Mouse (Mus musculus): Measurements from ENCODE around the gene Wars. TPM values are rescaled to one million over a fixed set of nuclear protein-coding genes. Genes with fewer than 3 reads are reported as not detected.

The Wars gene
- polyA plus RNA-seq, 1 experiment from 2014 or later = 63.0 TPM

- WGBS = 85% methylated on average over 3 of the region's 3 CpGs
- peaks cover 19% of the 10 kb centered on the region for H3K36me3 ChIP-seq (ENCODE audit: control insufficient read depth, insufficient read depth)
Measured at GRCm38 (mm10) chr12:108881192-108881591, 12.8 kb downstream of the Wars start.

GRCm38 (mm10) chr12:108880606-108881005 lies 13.4 kb downstream of the Wars start:
- Histone ChIP-seq H3K4me2 (ENCODE audit: low read depth, low read length) (no peak overlapping the region), H3K27ac (ENCODE audit: low read length) (no peak overlapping the region), H3K9ac (ENCODE audit: low read length) (no peak overlapping the region), H3K9me3 (replicated peaks; ENCODE audit: control insufficient read depth, low read length) (no peaks in the 10 kb centered on the region), H3K4me3 (ENCODE audit: low read length) (no peak overlapping the region), H3K36me3 (ENCODE audit: control insufficient read depth, insufficient read depth) (peaks cover 16% of the 10 kb centered on the region), H3K4me1 (ENCODE audit: control insufficient read depth, insufficient read depth, low read length) (no peaks in the 10 kb centered on the region), H3K27me3 (ENCODE audit: control insufficient read depth, insufficient read depth, low read length) (no peaks in the 10 kb centered on the region)
- ATAC-seq (replicated peaks; ENCODE audit: extremely low read depth, insufficient read depth, low FRiP score) = no peak
- 92% methylated on average over 5 of the region's 5 CpGs for WGBS

More at GRCm38 (mm10) chr12:108881192-108881591, 12.8 kb downstream of the Wars start:
- Histone ChIP-seq H3K9me3 (replicated peaks; ENCODE audit: control insufficient read depth, low read length) (no peaks in the 10 kb centered on the region), H3K9ac (ENCODE audit: low read length) (no peak overlapping the region), H3K4me1 (ENCODE audit: control insufficient read depth, insufficient read depth, low read length) (no peaks in the 10 kb centered on the region), H3K4me2 (ENCODE audit: low read depth, low read length) (no peak overlapping the region), H3K27me3 (ENCODE audit: control insufficient read depth, insufficient read depth, low read length) (no peaks in the 10 kb centered on the region), H3K4me3 (ENCODE audit: low read length) (no peak overlapping the region), H3K27ac (ENCODE audit: low read length) (no peak overlapping the region)
- ATAC-seq (replicated peaks; ENCODE audit: extremely low read depth, insufficient read depth, low FRiP score) = no peak

- no peaks in the 10 kb centered on the region for H3K4me1 ChIP-seq (ENCODE audit: control insufficient read depth, insufficient read depth, low read length)
- 72% methylated on average over 4 of the region's 4 CpGs for WGBS
- no peaks in the 10 kb centered on the region for H3K9me3 ChIP-seq (replicated peaks; ENCODE audit: control insufficient read depth, low read length)
- H3K27ac ChIP-seq (ENCODE audit: low read length) = no peak overlapping the region
- no peaks in the 10 kb centered on the region for H3K27me3 ChIP-seq (ENCODE audit: control insufficient read depth, insufficient read depth, low read length)
- H3K9ac ChIP-seq (ENCODE audit: low read length) = no peak overlapping the region
- ATAC-seq (replicated peaks; ENCODE audit: extremely low read depth, insufficient read depth, low FRiP score) = no peak
- H3K4me2 ChIP-seq (ENCODE audit: low read depth, low read length) = no peak overlapping the region
- peaks cover 22% of the 10 kb centered on the region for H3K36me3 ChIP-seq (ENCODE audit: control insufficient read depth, insufficient read depth)
- H3K4me3 ChIP-seq (ENCODE audit: low read length) = no peak overlapping the region
Measured at GRCm38 (mm10) chr12:108879138-108879537, 14.8 kb downstream of the Wars start.

- H3K9ac ChIP-seq (ENCODE audit: low read length) = no peak overlapping the region
- H3K27me3 ChIP-seq (ENCODE audit: control insufficient read depth, insufficient read depth, low read length) = no peaks in the 10 kb centered on the region
- no peak overlapping the region for H3K27ac ChIP-seq (ENCODE audit: low read length)
- no peak overlapping the region for H3K4me2 ChIP-seq (ENCODE audit: low read depth, low read length)
- H3K4me3 ChIP-seq (ENCODE audit: low read length) = no peak overlapping the region
- WGBS = 77% methylated on average over 5 of the region's 5 CpGs
- peaks cover 35% of the 10 kb centered on the region for H3K36me3 ChIP-seq (ENCODE audit: control insufficient read depth, insufficient read depth)
- no peak for ATAC-seq (replicated peaks; ENCODE audit: extremely low read depth, insufficient read depth, low FRiP score)
- H3K9me3 ChIP-seq (replicated peaks; ENCODE audit: control insufficient read depth, low read length) = no peaks in the 10 kb centered on the region
- no peaks in the 10 kb centered on the region for H3K4me1 ChIP-seq (ENCODE audit: control insufficient read depth, insufficient read depth, low read length)
Measured at GRCm38 (mm10) chr12:108873122-108873521, 20.9 kb downstream of the Wars start.

- Histone ChIP-seq H3K27ac (ENCODE audit: low read length) (no peak overlapping the region), H3K9ac (ENCODE audit: low read length) (no peak overlapping the region), H3K4me3 (ENCODE audit: low read length) (no peak overlapping the region), H3K4me1 (ENCODE audit: control insufficient read depth, insufficient read depth, low read length) (no peaks in the 10 kb centered on the region), H3K36me3 (ENCODE audit: control insufficient read depth, insufficient read depth) (peaks cover 38% of the 10 kb centered on the region), H3K4me2 (ENCODE audit: low read depth, low read length) (no peak overlapping the region), H3K27me3 (ENCODE audit: control insufficient read depth, insufficient read depth, low read length) (no peaks in the 10 kb centered on the region), H3K9me3 (replicated peaks; ENCODE audit: control insufficient read depth, low read length) (no peaks in the 10 kb centered on the region)
- no peak for ATAC-seq (replicated peaks; ENCODE audit: extremely low read depth, insufficient read depth, low FRiP score)
- 95% methylated on average over 2 of the region's 2 CpGs for WGBS
Measured at GRCm38 (mm10) chr12:108869575-108869974, 24.4 kb downstream of the Wars start.

GRCm38 (mm10) chr12:108865007-108865494 lies 28.9 kb downstream of the Wars start:
- H3K36me3 ChIP-seq (ENCODE audit: control insufficient read depth, insufficient read depth) = peaks cover 53% of the 10 kb centered on the region
- peak overlapping the region; percentile 70 for H3K27ac ChIP-seq (ENCODE audit: low read length)
- no peaks in the 10 kb centered on the region for H3K27me3 ChIP-seq (ENCODE audit: control insufficient read depth, insufficient read depth, low read length)
- H3K9me3 ChIP-seq (replicated peaks; ENCODE audit: control insufficient read depth, low read length) = no peaks in the 10 kb centered on the region
- no peak overlapping the region for H3K4me3 ChIP-seq (ENCODE audit: low read length)
- 0 out of 2 replicates have a peak, but pooled peaks cover 3% of the 10 kb centered on the region for H3K4me1 ChIP-seq (ENCODE audit: control insufficient read depth, insufficient read depth, low read length)
- H3K4me2 ChIP-seq (ENCODE audit: low read depth, low read length) = no peak overlapping the region
- ATAC-seq (replicated peaks; ENCODE audit: extremely low read depth, insufficient read depth, low FRiP score) = 0 out of 2 replicates have a peak, but pooled peaks have one; percentile 42
- 70% methylated on average over 6 of the region's 6 CpGs for WGBS
- H3K9ac ChIP-seq (ENCODE audit: low read length) = no peak overlapping the region

- H3K4me1 ChIP-seq (ENCODE audit: control insufficient read depth, insufficient read depth, low read length) = no peaks in the 10 kb centered on the region
- no peaks in the 10 kb centered on the region for H3K9me3 ChIP-seq (replicated peaks; ENCODE audit: control insufficient read depth, low read length)
- no peaks in the 10 kb centered on the region for H3K27me3 ChIP-seq (ENCODE audit: control insufficient read depth, insufficient read depth, low read length)
- no peak for ATAC-seq (replicated peaks; ENCODE audit: extremely low read depth, insufficient read depth, low FRiP score)
- H3K27ac ChIP-seq (ENCODE audit: low read length) = no peak overlapping the region
- H3K36me3 ChIP-seq (ENCODE audit: control insufficient read depth, insufficient read depth) = peaks cover 20% of the 10 kb centered on the region
- H3K9ac ChIP-seq (ENCODE audit: low read length) = no peak overlapping the region
- H3K4me3 ChIP-seq (ENCODE audit: low read length) = no peak overlapping the region
- 77% methylated on average over 5 of the region's 5 CpGs for WGBS
- no peak overlapping the region for H3K4me2 ChIP-seq (ENCODE audit: low read depth, low read length)
Measured at GRCm38 (mm10) chr12:108858486-108858885, 35.5 kb downstream of the Wars start.

- WGBS = 68% methylated on average over 7 of the region's 7 CpGs
- H3K27ac ChIP-seq (ENCODE audit: low read length) = no peak overlapping the region
- no peak for ATAC-seq (replicated peaks; ENCODE audit: extremely low read depth, insufficient read depth, low FRiP score)
- no peaks in the 10 kb centered on the region for H3K4me1 ChIP-seq (ENCODE audit: control insufficient read depth, insufficient read depth, low read length)
- H3K36me3 ChIP-seq (ENCODE audit: control insufficient read depth, insufficient read depth) = peaks cover 18% of the 10 kb centered on the region
- H3K9me3 ChIP-seq (replicated peaks; ENCODE audit: control insufficient read depth, low read length) = no peaks in the 10 kb centered on the region
- H3K4me3 ChIP-seq (ENCODE audit: low read length) = no peak overlapping the region
- H3K4me2 ChIP-seq (ENCODE audit: low read depth, low read length) = no peak overlapping the region
- no peaks in the 10 kb centered on the region for H3K27me3 ChIP-seq (ENCODE audit: control insufficient read depth, insufficient read depth, low read length)
- H3K9ac ChIP-seq (ENCODE audit: low read length) = no peak overlapping the region
Measured at GRCm38 (mm10) chr12:108857589-108858184, 36.3 kb downstream of the Wars start.

GRCm38 (mm10) chr12:108857109-108857508 lies 36.9 kb downstream of the Wars start:
- no peaks in the 10 kb centered on the region for H3K4me1 ChIP-seq (ENCODE audit: control insufficient read depth, insufficient read depth, low read length)
- no peak overlapping the region for H3K27ac ChIP-seq (ENCODE audit: low read length)
- peaks cover 12% of the 10 kb centered on the region for H3K36me3 ChIP-seq (ENCODE audit: control insufficient read depth, insufficient read depth)
- ATAC-seq (replicated peaks; ENCODE audit: extremely low read depth, insufficient read depth, low FRiP score) = no peak
- no peak overlapping the region for H3K4me2 ChIP-seq (ENCODE audit: low read depth, low read length)
- 90% methylated on average over 7 of the region's 7 CpGs for WGBS
- no peak overlapping the region for H3K9ac ChIP-seq (ENCODE audit: low read length)
- no peak overlapping the region for H3K4me3 ChIP-seq (ENCODE audit: low read length)
- H3K9me3 ChIP-seq (replicated peaks; ENCODE audit: control insufficient read depth, low read length) = no peaks in the 10 kb centered on the region
- H3K27me3 ChIP-seq (ENCODE audit: control insufficient read depth, insufficient read depth, low read length) = no peaks in the 10 kb centered on the region

Measured in heart, embryonic 16.5 days (tissue).